Mouse (Mus musculus): ENCODE data around the gene Slc22a14. TPM values are rescaled to one million over a fixed set of nuclear protein-coding genes. Genes with fewer than 3 reads are reported as not detected.
"Not testable (repeated sequence)": the region's sequence is repeated elsewhere in the genome, so short reads cannot be mapped to it uniquely, and the experiment has no call there.

Gene Slc22a14
- polyA plus RNA-seq, 1 experiment from 2014 or later: 0.09 TPM

- ATAC-seq (ENCODE audit: low FRiP score, low read depth): no peak
- H3K9me3 ChIP-seq: no peaks in the 10 kb centered on the region
- no peak overlapping the region for H3K27ac ChIP-seq
- WGBS: 95% methylated on average over 11 of the region's 11 CpGs
- H3K4me3 ChIP-seq: no peak overlapping the region
- no peaks in the 10 kb centered on the region for H3K4me1 ChIP-seq
- H3K27me3 ChIP-seq: no peaks in the 10 kb centered on the region
- H3K4me2 ChIP-seq (replicated peaks): no peak overlapping the region
- H3K36me3 ChIP-seq: peaks cover 44% of the 10 kb centered on the region
- no peak overlapping the region for H3K9ac ChIP-seq
These were observed 96.7 kb downstream of the Slc22a14 start for GRCm38 (mm10) chr9:119268588-119269145.

- H3K4me1 ChIP-seq: no peaks in the 10 kb centered on the region
- H3K4me3 ChIP-seq: no peak overlapping the region
- no peak overlapping the region for H3K9ac ChIP-seq
- WGBS: 83% methylated on average over 6 of the region's 6 CpGs
- peaks cover 46% of the 10 kb centered on the region for H3K36me3 ChIP-seq
- no peak overlapping the region for H3K4me2 ChIP-seq (replicated peaks)
- ATAC-seq (ENCODE audit: low FRiP score, low read depth): no peak
- H3K27me3 ChIP-seq: no peaks in the 10 kb centered on the region
- no peak overlapping the region for H3K27ac ChIP-seq
- H3K9me3 ChIP-seq: no peaks in the 10 kb centered on the region
These were observed 97.2 kb downstream of the Slc22a14 start for GRCm38 (mm10) chr9:119268120-119268519.

- H3K9me3 ChIP-seq; H3K4me1 ChIP-seq; H3K27me3 ChIP-seq; H3K4me3 ChIP-seq; H3K4me2 ChIP-seq (replicated peaks); H3K9ac ChIP-seq; ATAC-seq (ENCODE audit: low FRiP score, low read depth); H3K27ac ChIP-seq: not testable (repeated sequence)
- H3K36me3 ChIP-seq: peaks cover 58% of the 10 kb centered on the region
- 93% methylated on average over 5 of the region's 5 CpGs for WGBS
These were observed 99.3 kb downstream of the Slc22a14 start for GRCm38 (mm10) chr9:119266121-119266395.

GRCm38 (mm10) chr9:119265373-119266120, 99.8 kb downstream of the Slc22a14 start:
- ATAC-seq (ENCODE audit: low FRiP score, low read depth): not testable (repeated sequence)

GRCm38 (mm10) chr9:119263067-119263466, 102.3 kb downstream of the Slc22a14 start:
- peaks cover 59% of the 10 kb centered on the region for H3K36me3 ChIP-seq
- no peaks in the 10 kb centered on the region for H3K9me3 ChIP-seq
- 89% methylated on average over 4 of the region's 4 CpGs for WGBS
- no peaks in the 10 kb centered on the region for H3K27me3 ChIP-seq
- no peak overlapping the region for H3K4me2 ChIP-seq (replicated peaks)
- H3K27ac ChIP-seq: no peak overlapping the region
- no peak overlapping the region for H3K4me3 ChIP-seq
- H3K9ac ChIP-seq: no peak overlapping the region
- no peak for ATAC-seq (ENCODE audit: low FRiP score, low read depth)
- no peaks in the 10 kb centered on the region for H3K4me1 ChIP-seq

More at GRCm38 (mm10) chr9:119265373-119266120, 99.8 kb downstream of the Slc22a14 start:
- not testable (repeated sequence) for H3K4me2 ChIP-seq (replicated peaks); H3K4me3 ChIP-seq; H3K27ac ChIP-seq; H3K9ac ChIP-seq; H3K27me3 ChIP-seq; H3K4me1 ChIP-seq; H3K9me3 ChIP-seq
- H3K36me3 ChIP-seq: peaks cover 58% of the 10 kb centered on the region
- WGBS: 74% methylated on average over 1 of the region's 1 CpGs

GRCm38 (mm10) chr9:119260825-119261224, 104.5 kb downstream of the Slc22a14 start:
- Histone ChIP-seq H3K4me1 (no peaks in the 10 kb centered on the region), H3K9ac (no peak overlapping the region), H3K36me3 (peaks cover 63% of the 10 kb centered on the region), H3K27ac (no peak overlapping the region), H3K9me3 (no peaks in the 10 kb centered on the region), H3K4me3 (no peak overlapping the region), H3K4me2 (replicated peaks) (no peak overlapping the region), H3K27me3 (no peaks in the 10 kb centered on the region)
- WGBS: 78% methylated on average over 2 of the region's 2 CpGs
- ATAC-seq (ENCODE audit: low FRiP score, low read depth): no peak

- Histone ChIP-seq H3K27me3 (no peaks in the 10 kb centered on the region), H3K4me3 (no peak overlapping the region), H3K9ac (no peak overlapping the region), H3K9me3 (no peaks in the 10 kb centered on the region), H3K4me2 (replicated peaks) (no peak overlapping the region), H3K27ac (no peak overlapping the region), H3K36me3 (peaks cover 61% of the 10 kb centered on the region), H3K4me1 (no peaks in the 10 kb centered on the region)
- 94% methylated on average over 2 of the region's 2 CpGs for WGBS
- ATAC-seq (ENCODE audit: low FRiP score, low read depth): no peak
These were observed 106.6 kb downstream of the Slc22a14 start for GRCm38 (mm10) chr9:119258785-119259184.

- no peaks in the 10 kb centered on the region for H3K27me3 ChIP-seq
- no peaks in the 10 kb centered on the region for H3K9me3 ChIP-seq
- ATAC-seq (ENCODE audit: low FRiP score, low read depth): no peak
- H3K4me1 ChIP-seq: no peaks in the 10 kb centered on the region
- H3K9ac ChIP-seq: no peak overlapping the region
- H3K4me3 ChIP-seq: no peak overlapping the region
- WGBS: 88% methylated on average over 5 of the region's 5 CpGs
- peaks cover 63% of the 10 kb centered on the region for H3K36me3 ChIP-seq
- H3K4me2 ChIP-seq (replicated peaks): no peak overlapping the region
- H3K27ac ChIP-seq: no peak overlapping the region
These were observed 107.2 kb downstream of the Slc22a14 start for GRCm38 (mm10) chr9:119258128-119258527.

GRCm38 (mm10) chr9:119256161-119256560, 109.2 kb downstream of the Slc22a14 start:
- Histone ChIP-seq H3K4me2 (replicated peaks) (no peak overlapping the region), H3K27ac (no peak overlapping the region), H3K4me3 (no peak overlapping the region), H3K27me3 (no peaks in the 10 kb centered on the region), H3K9me3 (no peaks in the 10 kb centered on the region), H3K4me1 (no peaks in the 10 kb centered on the region), H3K36me3 (peaks cover 64% of the 10 kb centered on the region), H3K9ac (no peak overlapping the region)
- no peak for ATAC-seq (ENCODE audit: low FRiP score, low read depth)
- 95% methylated on average over 12 of the region's 12 CpGs for WGBS

- Histone ChIP-seq H3K4me3 (no peak overlapping the region), H3K9me3 (no peaks in the 10 kb centered on the region), H3K27me3 (no peaks in the 10 kb centered on the region), H3K4me2 (replicated peaks) (no peak overlapping the region), H3K4me1 (no peaks in the 10 kb centered on the region), H3K9ac (no peak overlapping the region), H3K36me3 (peaks cover 73% of the 10 kb centered on the region), H3K27ac (no peak overlapping the region)
- 100% methylated on average over 1 of the region's 1 CpGs for WGBS
- no peak for ATAC-seq (ENCODE audit: low FRiP score, low read depth)
These were observed 110.3 kb downstream of the Slc22a14 start for GRCm38 (mm10) chr9:119255096-119255495.

GRCm38 (mm10) chr9:119254187-119254586, 111.2 kb downstream of the Slc22a14 start:
- WGBS: 74% methylated on average over 2 of the region's 2 CpGs
- peaks cover 69% of the 10 kb centered on the region for H3K36me3 ChIP-seq

GRCm38 (mm10) chr9:119247996-119248395, 117.4 kb downstream of the Slc22a14 start:
- no peaks in the 10 kb centered on the region for H3K9me3 ChIP-seq

More at GRCm38 (mm10) chr9:119254187-119254586, 111.2 kb downstream of the Slc22a14 start:
- Histone ChIP-seq H3K9me3 (no peaks in the 10 kb centered on the region), H3K4me1 (no peaks in the 10 kb centered on the region), H3K27ac (no peak overlapping the region), H3K4me3 (no peak overlapping the region), H3K27me3 (no peaks in the 10 kb centered on the region), H3K9ac (no peak overlapping the region), H3K4me2 (replicated peaks) (no peak overlapping the region)
- no peak for ATAC-seq (ENCODE audit: low FRiP score, low read depth)

GRCm38 (mm10) chr9:119246826-119247225, 118.5 kb downstream of the Slc22a14 start:
- H3K4me3 ChIP-seq: no peak overlapping the region
- no peak for ATAC-seq (ENCODE audit: low FRiP score, low read depth)
- no peak overlapping the region for H3K27ac ChIP-seq
- no peaks in the 10 kb centered on the region for H3K27me3 ChIP-seq
- no peak overlapping the region for H3K4me2 ChIP-seq (replicated peaks)
- peaks cover 52% of the 10 kb centered on the region for H3K36me3 ChIP-seq
- no peaks in the 10 kb centered on the region for H3K4me1 ChIP-seq
- 88% methylated on average over 5 of the region's 5 CpGs for WGBS
- H3K9me3 ChIP-seq: no peaks in the 10 kb centered on the region
- no peak overlapping the region for H3K9ac ChIP-seq

More at GRCm38 (mm10) chr9:119247996-119248395, 117.4 kb downstream of the Slc22a14 start:
- Histone ChIP-seq H3K27ac (no peak overlapping the region), H3K9ac (no peak overlapping the region), H3K4me3 (no peak overlapping the region), H3K27me3 (no peaks in the 10 kb centered on the region), H3K36me3 (peaks cover 50% of the 10 kb centered on the region), H3K4me1 (no peaks in the 10 kb centered on the region), H3K4me2 (replicated peaks) (no peak overlapping the region)
- ATAC-seq (ENCODE audit: low FRiP score, low read depth): no peak
- 89% methylated on average over 5 of the region's 5 CpGs for WGBS

All from limb, embryonic 13.5 days (tissue).